Mouse (Mus musculus) small intestine, adult 2 months (tissue): ENCODE measurements at regions not wholly inside any gene's neighbourhood (a gene's known extent, or its start where the extent isn't known, plus 50 kb on each side); places are given as distances from the start of the nearest gene placed in this dataset.

Source experiments
- CTCF ChIP-seq: fragments of 200-500 bp; IDR thresholded peaks from 2 replicates; pipeline ENCODE4 v1.5.1; 2012; ENCODE audit warnings: low read depth, mild to moderate bottlenecking, control low read depth, inconsistent platforms, low read length, moderate library complexity, mixed read lengths; ENCODE audit not compliant: insufficient replicate concordance, insufficient read length; ENCODE audit errors: extremely low read depth
- POLR2A ChIP-seq: fragments of 200-500 bp; IDR thresholded peaks from 2 replicates; pipeline ENCODE4 v1.6.1; 2012; ENCODE audit warnings: low read depth, mild to moderate bottlenecking, control low read depth, inconsistent platforms, low read length, moderate library complexity

GRCm38 (mm10) chr14:76863035-76863706, 173.4 kb upstream of the Ccdc122 start:
- TF ChIP-seq POLR2A: no peak
- no peak for TF ChIP-seq CTCF
